Mouse (Mus musculus): Measurements from ENCODE around the gene Slc2a3.

Gene Slc2a3

DNA sequence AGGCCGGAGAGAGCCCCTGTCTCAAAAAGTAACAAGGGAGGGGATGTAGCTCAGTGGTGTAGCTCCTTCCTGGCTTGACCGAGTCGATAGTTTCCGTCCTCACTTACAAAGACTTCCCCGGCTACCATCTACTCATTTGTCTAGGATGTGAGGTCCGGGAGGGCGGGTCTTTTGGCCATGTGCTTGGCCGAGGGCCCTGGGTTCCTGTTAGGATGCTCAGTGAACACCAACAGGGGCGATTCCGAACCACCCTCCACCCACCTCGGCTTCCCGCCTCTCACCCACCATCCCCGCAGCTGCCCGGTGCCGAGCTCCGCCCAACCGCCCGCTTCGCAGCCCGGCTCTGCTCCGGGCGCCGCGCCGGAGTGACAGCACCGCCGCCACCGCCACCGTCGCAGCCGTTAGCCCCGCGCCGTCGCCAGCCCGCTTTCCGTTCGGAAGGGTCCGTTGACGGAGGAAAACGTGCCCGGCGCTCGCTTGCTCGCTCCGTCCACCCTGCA, at the start of gene Slc2a3:
TSS of gene Slc2a3 (minus strand) at position 340 of the 500 bp plus-strand sequence.
- DNase-seq (ENCODE audit: low spot score) = peak; percentile 50

- no peak for DNase-seq (ENCODE audit: low spot score)
These were observed 42.3 kb upstream of the Slc2a3 start for GRCm38 (mm10) chr6:122843759-122844158.

DNA sequence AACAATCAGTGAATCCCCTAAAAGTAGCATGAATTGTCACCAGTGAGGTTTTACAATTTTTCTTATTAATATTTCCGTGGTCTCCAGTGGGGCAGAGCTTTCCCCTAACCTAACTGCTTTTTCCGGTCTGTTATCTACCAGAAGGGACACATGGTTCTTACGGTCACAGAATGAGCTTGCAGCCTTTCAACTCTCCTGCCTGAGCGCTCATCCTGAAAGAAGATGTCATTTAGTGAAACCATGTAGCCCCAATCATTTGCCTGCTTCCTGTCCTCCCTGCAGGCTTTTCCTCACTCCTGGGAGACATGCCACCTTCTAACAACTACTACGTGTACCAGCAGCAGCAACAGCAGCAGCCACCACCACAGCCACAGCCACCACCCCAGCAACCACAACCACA, 36.1 kb upstream of the Slc2a3 start:
- no peak for DNase-seq (ENCODE audit: low spot score)

DNA sequence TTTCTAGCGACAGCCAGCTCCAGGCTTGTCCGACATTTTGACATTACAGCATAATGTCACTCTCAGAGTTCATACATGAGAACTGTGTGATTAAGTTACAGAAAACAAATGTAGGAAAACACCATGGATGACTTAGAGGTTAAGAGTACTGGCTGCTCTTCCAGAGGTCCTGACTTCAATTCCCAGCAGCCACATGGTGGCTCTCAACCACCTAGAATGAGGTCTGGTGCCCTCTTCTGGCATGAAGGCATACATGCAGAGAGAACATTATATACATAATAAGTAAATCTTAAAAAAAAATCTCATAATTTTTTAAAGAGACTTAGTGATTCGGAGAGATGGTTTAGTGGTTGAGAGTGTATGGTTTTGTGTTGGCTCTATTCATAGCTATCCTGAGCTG, 35.5 kb upstream of the Slc2a3 start:
- no peak for DNase-seq (ENCODE audit: low spot score)

- DNase-seq (ENCODE audit: low spot score) = no peak
These were observed 32.9 kb upstream of the Slc2a3 start for GRCm38 (mm10) chr6:122834365-122834764.

DNA sequence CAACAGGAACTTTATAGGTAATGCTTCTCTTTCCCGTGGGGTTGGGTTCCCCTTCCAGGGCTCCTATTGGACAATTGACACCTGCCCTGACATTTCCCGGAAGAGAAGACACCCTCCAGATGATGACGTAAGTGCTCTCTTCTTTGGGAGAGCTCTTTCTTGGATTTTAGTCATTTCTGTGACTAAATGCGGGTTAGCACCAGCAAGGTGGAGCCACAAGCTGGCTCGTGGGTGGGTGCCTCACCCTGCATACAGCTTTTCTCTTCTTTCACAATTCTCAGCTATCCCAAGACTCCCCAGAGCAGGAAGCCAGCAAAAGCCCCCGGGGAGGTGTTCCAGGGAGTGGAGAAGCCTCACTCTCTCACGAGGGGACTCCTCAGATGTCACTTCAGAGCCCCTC, 31.4 kb upstream of the Slc2a3 start:
- DNase-seq (ENCODE audit: low spot score) = no peak

- peak; percentile 22 for DNase-seq (ENCODE audit: low spot score)
These were observed 26.6 kb upstream of the Slc2a3 start for GRCm38 (mm10) chr6:122828086-122828485.

DNA sequence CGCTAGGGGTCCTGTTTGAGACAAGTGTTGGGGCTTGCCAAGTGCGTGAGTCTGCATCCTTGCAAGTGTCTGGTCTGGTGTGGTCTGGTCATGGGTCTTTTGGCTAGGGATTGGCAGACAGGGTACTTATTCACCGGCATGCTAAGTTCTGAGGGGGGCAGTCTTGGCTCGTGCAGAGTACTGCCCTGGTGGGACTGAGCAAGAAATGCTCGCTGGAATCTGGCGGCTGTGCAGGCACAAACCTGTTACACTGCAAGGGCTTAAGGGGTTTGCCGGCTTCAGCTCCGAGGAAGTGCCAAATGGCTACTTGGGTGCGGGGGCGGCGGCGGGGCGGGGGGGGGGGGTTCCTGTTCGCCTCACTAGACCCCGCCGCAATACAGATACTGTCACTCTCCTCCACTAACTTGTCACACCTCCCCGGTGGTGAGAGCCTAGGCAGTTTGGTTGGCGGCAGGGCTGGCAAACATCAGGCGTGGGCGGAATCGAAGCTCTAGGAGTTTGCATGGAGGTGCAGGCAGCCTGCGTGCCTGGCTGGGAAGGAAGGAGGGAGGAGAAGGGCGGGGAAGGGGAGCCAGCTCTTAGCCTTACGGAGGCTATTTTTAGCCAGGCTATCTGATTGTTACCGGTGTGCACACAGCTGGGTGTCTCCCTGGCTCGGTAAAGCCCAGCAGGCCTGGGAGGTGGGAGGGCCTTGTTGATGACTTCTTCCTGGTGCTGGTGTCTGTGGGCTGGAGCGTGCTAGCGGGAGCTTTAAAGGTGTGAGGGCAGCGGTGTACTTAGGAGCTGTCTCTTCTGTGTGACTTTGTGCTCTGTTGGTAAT, 24.7 kb upstream of the Slc2a3 start:
- peak; percentile 69 for DNase-seq (ENCODE audit: low spot score)

GRCm38 (mm10) chr6:122825166-122825565, 23.7 kb upstream of the Slc2a3 start:
- DNase-seq (ENCODE audit: low spot score) = no peak

GRCm38 (mm10) chr6:122824086-122824485, 22.6 kb upstream of the Slc2a3 start:
- no peak for DNase-seq (ENCODE audit: low spot score)

- no peak for DNase-seq (ENCODE audit: low spot score)
These were observed 20.4 kb upstream of the Slc2a3 start for GRCm38 (mm10) chr6:122821822-122822221.

GRCm38 (mm10) chr6:122820799-122821650, 19.6 kb upstream of the Slc2a3 start:
- DNase-seq (ENCODE audit: low spot score) = no peak

DNA sequence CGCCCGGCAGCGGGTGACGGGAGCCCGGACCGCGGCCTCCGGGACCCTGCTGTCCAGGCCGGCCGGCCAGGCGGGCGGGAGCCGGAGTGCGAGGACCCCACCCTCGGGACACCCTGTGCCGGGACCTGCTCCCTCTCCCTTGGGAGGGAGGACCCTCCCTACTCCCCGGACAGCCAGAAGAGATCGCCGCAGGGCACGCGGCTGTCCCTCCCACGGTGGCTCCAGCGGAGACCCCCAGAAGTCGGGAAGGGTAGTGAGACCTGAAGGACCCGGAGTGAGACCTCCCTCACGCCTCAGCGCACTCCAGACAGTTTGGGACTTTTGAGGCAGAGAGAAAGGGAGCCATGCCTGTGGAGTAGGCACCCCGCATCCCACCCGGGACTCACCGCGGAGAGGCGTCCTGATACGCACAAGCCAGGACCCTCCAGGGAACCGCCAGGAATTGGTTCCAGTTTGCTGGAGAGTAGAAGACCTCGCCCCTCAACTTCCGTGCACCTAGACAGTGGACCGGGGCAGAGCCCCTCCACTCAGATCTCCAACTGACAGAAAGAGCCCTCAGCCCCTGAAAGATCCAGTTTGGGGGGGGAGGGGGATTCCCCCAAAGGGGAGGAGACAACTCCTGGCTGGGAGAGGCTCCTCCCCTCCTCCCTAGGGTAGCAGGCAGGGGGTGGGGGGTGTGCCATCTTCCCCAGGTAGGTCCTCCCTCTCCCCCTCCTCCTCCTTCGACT, 18.8 kb upstream of the Slc2a3 start:
- DNase-seq (ENCODE audit: low spot score) = peak; percentile 29

DNA sequence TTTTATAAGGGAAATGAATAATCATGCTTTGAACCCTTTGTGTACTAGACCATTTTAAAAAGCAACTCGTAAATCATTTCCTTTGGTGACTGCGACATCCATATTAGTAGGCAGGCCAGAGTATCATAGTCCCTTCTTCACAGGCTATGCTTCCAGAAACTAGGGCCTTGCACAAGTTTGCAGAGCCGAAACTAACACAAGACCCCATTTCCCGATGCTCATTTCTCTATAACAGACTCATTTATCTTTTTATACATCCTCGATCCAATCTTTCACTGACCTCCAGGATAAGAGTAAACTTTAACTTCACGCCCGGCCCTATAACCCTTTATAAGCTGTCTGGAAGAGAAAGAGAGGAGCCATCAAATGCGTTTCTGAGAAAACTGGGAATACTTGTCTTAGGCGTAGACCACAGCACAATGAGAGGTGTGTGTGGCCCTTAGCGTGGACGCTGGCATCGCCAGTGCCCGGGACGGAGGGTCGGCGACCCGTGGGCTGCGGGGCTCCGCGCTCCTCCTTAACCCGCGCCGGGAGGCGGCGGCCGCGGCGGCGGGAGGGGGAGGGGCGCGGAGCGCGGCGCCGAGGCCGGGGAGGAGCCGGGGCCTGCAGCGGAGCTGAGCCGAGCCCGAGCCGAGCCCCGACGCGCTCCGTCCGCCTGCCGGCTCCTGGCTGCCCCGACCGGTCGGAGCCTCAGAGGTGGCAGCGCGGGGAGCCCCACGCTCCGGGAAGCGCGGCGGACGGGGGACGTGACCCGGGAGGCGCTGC, 18.0 kb upstream of the Slc2a3 start, which contains the start of gene Foxj2:
TSS of gene Foxj2 (plus strand) at position 609 of the 765 bp plus-strand sequence.
- peak; percentile 85 for DNase-seq (ENCODE audit: low spot score)

DNA sequence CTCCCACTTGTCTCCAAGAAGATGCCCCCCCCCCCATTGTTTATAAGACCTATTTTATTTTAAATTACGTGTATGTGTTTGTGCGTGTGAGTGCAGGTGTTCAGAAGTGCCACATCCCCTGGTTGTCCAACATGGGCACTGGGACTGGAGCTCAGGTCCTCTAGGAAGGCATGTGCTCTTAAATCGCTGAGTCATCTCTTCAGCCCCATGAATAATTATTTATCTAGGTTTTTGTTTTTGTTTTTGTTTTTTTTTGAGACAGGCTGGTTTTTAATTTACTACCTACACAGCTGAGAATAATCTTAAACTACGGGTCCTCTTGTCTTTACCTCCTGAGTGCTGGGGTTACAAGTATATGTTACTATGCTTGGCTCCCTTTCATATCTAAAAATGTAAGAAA, 12.2 kb upstream of the Slc2a3 start:
- DNase-seq (ENCODE audit: low spot score) = no peak

DNA sequence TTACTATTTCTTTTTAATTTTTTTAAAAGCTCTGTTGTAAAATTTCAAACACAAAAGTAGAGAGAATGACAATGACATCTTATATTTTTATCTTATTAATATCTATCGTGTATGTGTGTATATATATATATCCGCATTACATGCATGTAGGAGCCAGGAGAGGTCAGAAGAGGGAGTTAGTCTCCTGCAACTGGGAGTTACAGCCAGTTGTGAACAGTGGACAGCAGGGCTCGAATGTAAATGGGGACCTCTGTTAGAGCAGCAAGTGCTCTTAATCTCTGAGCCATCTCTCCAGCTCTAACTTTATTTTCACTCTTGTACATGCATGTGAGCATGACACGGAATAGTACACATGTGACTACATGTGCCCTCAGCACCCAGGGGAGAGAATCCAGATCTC, 11.3 kb upstream of the Slc2a3 start:
- DNase-seq (ENCODE audit: low spot score) = no peak

- no peak for DNase-seq (ENCODE audit: low spot score)
These were observed 10.5 kb upstream of the Slc2a3 start for GRCm38 (mm10) chr6:122811771-122812600.

DNA sequence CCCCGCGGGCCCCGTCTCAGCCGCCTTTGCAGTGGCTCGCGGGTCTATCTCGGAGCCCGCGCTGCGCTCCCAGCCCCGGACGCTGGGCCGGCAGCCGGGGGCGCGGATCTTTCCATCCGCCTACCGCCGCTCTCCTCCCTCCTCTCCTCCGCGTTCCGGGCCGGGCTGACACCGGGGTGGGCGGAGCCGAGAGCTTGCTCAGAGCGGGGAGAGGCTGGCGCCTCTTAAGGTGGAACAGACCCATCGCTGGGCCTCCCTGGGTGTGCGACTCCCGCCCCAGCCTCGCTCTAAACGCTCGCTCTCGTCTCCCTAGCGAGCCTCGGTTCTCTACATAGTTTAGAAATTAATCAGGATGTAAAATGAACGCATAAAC, 9.8 kb upstream of the Slc2a3 start:
- peak; percentile 93 for DNase-seq (ENCODE audit: low spot score)

GRCm38 (mm10) chr6:122810615-122811279, 9.3 kb upstream of the Slc2a3 start:
- DNase-seq (ENCODE audit: low spot score) = peak; percentile 93

Data from ovary, postnatal 36 days (tissue).